Mouse (Mus musculus) mature B cell (primary cell): Measurements from ENCODE around the gene Ston2.

Experiments used
- in situ Hi-C: fragments of 300-500 bp; cut with MboI; formaldehyde crosslinking; loops from 2 replicates; pipeline ENCODE4 v1.14.3; 2019

The Ston2 gene

DNA sequence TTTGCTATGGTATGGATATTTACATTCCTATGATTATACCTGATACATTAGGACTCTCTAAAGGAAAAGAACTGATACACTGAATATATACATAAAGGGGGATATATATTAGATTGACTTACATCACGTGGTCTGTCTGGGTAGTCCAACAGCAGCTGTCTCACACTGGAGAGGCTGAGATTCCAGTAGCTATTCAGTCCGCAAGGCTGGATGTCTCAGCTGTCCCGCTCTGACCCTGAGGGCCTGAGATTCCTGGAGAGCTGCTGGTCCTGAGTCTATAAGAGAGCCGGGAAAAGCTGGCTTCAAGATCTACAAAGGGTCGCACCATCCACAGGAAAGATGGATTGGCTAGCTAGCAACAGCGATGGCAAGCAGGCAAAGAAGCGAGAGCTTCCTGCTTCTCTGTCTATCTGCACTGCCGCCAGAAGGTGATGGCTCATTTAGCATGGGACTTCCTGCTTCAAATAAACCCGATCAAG, at the start of gene Ston2:
Ston2 (minus strand) TSS at position 429 of the 479 bp plus-strand sequence.
- in situ Hi-C loops = loop anchor here (25.0 kb wide), 1 partner anchor 376 kb away; no protein-coding TSS in a partner anchor

DNA sequence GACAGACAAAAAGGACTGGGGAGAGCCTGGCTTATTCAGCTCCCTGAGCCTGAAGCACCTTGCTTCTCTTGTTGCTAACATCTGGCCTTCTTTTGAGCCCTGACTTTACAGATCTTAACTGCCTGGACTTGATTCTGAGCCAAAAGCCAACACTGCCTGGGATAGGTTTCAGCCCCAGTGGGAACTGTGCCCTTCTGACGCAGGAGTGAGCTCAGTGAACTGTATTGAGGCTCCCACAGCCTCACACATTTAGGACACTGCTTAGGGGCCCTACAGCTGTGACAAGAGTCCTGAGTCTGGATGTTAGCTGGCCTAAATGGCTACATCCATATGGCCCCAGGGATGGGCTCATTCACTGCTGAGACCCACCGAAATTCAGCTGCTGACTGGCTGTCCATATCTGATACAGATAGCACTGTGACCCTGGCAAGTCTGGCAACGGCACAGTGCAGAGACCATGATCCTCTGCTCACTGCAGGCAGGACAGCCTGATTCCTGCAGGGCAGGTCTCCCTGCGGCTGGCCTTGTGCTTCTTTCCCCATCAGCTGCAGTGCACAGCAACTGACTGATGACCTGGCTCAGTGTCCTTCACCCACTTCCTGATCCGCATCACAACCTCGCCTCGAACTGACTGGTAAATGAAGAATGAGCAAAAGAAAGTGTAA, 49.3 kb upstream of the Ston2 start:
- in situ Hi-C loops = no loop called here

DNA sequence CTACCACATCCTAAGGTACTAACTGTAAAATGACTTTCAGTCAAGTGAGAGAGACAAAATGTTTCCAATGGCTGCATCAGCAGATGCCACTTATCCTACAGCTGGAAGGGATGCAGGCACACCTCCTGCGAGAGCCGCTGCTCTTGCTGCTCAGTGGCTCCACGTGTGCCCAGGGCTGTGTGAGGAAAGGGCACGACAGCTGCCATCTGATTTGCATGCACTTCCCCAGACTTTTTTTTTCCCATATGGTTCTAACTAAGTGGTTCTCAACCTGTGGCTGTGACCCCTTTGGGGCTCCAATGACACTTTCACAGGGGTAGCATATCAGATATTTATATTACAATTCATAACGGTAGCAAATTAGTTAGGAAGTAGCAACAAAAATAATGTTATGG, 45.7 kb upstream of the Ston2 start:
- in situ Hi-C loops = no loop called here

DNA sequence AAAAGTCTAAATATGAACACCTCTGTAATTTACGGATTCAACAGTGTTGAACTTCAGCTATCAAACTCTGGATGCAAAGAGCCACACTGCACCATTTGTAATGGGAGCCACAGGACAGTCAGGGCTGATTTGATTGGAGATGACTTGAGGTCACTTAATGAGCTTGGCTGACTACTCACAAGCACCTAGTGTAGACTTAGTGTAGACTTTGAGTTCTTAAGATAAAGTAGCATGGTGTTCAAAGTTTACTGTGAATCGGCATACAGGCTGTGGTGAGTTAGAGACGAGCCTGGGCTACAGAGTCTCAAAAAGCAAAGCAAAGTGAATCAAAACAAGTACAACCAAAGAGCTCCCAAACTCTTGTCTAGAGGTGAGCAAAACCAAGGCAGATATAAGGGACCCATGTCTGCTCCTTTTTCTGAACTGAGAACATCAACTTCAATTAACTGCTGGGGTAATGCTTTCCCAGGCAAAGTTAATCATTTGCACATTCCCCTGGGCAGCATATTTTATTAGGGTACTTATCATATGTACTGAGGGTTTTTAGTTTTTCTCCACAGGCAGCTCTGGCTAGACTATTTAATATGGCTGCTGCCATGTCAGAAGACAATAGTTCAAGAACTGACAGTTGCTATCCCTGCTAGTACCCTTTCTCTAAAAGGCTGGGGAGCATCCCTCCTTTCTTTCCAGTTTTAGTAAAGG, 45.2 kb upstream of the Ston2 start:
- in situ Hi-C loops = no loop called here

DNA sequence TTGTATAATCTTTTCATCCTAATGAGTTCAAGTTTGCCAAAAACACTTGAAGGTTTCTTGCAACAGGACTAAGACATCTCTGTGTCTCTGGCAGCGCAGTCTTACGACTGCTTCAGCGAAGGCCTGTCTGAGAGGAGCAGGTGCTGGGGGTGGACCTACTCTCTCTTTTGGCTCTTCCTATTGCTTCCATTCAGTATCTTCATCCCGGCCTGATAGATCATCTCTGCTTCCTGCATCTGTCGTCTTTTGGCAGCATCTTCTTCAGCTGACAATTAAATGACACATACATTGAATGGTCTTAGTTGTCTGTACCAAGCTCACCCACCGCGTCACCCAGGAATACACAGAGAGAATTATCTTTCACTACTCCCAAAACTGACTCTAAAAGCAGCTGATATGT, 43.2 kb upstream of the Ston2 start:
- in situ Hi-C loops = no loop called here

DNA sequence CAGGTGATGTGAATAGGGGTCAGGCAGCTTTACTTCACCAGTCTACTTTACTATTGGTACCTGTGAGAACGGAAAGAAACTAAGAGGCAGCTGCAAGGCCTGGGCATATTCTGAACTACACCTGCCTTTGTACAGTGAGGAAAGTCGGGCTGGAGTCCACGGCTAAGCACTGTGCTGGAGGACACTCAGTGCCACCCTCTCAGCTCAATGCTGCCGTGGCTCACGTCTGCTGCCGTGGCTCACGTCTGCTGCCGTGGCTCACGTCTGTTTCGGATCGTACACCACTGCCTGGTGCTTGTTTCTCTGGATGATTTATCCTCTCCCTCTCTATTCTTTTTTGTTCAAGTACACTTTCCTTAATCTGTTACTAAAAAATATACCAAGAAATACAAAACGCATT, 32.3 kb upstream of the Ston2 start:
- in situ Hi-C loops = no loop called here

DNA sequence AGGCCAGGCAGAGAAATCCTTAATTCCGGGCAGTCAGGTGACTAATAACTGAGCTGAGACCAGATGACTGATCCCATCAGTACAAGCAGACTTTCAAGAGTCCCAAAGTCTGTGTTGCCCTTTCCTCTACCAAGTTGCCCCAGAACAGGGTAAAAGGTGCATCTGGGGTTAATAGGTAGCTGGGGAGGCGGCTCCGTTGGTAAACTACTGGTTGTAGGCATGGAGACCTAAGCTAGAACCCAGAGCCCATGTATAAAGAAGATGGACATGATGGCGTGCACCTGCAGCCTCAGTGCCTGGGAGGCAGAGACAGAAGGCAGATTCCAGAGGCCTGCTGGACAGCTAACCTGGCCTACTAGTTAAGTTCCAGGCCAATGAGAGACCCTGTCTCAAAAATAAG, 30.5 kb upstream of the Ston2 start:
- in situ Hi-C loops = no loop called here

DNA sequence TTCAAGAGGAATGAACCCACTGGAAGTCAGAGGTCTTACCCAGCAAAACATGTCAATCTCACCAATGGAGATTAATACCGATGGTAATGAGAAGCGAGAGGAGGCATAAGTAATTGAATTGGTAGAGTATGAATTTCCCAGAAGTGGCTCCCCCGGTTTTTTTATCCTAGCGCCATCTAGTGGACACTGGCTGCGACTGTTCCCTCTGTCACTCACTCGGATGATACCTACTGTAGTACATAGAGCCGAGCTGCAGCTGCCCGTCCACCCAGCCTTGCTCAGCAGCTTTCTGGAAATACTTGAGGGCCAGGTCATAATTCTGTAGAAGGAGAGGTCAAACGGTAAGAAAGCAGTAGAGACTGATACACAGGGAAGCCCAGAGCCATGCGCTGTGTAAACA, 27.8 kb upstream of the Ston2 start:
- in situ Hi-C loops = no loop called here

DNA sequence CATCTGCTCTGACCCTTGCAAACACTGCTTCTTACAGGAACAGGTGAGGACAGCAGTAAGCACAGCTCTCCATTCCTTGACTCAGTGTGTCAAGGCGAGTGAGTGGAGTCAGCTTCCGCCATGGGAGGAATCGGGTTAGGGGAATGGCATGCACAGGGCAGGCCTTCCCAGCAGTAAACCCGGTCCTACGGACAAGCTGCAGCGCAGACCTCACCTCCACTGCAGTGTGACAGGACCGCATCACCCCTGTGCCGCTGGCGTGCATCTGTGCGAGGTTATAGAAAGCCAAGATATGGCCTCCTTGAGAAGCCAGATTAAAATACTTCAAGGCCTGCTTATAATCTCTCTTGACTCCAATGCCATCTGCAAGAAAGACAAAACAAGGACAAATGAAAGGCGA, 27.4 kb upstream of the Ston2 start:
- in situ Hi-C loops = no loop called here

DNA sequence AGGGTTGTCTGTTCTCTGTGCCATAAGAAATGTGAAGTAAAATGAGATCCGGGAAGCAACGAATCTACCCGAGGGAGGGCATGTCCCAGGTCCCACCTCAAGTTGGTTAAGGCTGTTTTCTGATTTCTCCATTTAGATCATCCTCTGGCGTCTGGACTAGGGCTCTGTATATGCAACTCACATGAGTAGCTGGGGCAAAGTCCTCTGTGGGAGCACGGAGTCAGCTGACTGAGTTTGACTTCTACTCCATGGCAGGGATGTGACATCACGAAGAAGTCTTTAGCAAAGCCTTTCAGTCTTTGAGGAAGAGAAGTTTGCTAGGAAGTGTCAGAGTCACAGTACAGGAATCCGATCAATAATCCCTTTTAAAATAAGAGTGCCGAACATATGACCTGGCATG, 20.7 kb upstream of the Ston2 start:
- in situ Hi-C loops = no loop called here

DNA sequence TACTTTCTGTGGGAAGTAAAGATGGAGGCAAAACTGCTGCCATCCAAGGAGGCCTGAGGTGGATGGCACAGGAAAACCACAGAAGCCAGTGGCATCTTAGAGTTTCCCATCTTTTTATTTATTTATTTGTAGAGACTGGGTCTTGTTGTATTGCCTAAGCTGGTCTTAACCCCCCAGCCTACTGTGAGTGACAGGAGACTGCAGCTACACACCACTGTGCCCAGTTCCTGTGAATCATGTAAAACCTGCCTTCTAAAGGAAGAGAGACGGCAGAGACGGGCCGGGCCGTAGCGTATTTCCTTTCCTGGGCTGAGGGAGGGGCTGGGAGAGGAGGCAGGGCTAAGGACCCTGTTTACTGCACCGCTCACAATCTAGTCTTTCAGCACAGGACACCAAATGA, 19.6 kb upstream of the Ston2 start:
- in situ Hi-C loops = no loop called here

DNA sequence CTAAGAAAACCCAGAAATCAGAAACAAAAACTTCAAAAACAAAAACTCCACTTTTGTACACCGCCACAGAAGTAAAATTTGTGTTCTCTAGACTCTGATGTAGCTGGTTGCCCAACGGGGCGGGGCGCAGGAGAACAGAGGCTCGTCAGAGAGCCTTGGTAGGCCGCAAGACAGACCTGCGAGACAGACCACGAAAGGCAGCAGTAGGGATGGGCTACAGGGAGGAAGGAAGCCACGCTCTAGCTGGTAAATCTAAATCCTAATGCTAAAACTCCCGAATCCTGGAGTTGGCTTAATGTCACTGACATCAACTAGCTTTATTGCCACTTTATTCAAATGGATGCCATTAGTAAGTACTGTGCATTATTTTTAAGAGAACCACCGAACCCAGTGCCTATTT, 18.9 kb upstream of the Ston2 start:
- in situ Hi-C loops = no loop called here

DNA sequence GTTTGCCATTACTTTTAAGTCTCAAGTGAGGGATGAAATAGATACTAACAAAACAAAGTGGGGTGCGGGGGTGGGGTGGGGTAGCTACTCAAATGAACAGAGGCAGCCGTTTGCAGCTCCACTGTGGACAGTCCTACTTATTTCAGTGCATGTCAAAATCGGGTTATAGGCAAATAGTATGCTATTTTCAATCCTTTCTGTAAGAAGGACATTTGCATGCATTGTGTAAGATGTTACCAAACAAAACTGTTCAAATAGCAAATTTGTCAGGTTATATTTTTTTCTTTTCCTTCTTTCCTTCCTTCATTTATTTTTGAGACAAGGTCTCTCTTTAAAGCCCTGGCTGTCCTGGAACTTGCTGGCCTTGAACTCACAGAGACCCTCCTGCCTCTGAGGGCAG, 16.1 kb upstream of the Ston2 start:
- in situ Hi-C loops = no loop called here

DNA sequence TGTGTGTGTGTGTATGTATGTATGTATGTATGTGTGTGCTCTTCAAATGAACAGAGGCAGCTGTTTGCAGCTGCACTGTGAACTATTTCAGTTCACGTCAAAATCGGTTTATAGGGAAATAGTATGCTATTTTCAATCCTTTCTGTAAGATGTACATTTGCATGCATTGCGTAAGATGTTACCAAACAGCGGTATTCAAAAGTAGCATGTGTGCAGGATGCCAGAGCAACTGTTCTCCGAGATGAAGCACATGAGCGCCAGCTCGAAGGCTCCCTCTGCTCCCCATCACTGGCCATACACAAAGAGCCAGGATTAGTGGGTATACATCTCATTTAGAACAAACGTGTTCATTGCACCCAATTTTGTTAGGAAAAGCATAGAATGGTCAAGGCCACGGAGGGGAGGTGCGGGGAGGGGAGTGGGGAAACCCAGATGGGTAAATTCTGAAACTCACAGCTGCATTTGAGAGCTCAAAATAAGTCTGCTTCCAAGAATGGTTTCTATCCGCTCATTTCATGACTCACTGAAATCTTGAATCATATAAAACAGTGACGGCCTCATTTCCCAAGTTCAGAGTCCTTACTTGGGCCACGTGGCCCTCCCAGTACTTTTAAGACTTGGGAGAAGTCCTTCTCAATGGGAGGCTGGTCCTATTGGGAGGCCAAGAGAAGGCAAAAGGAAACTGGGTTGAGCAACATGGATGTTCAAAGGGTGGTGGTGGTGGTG, 15.2 kb upstream of the Ston2 start:
- in situ Hi-C loops = no loop called here

DNA sequence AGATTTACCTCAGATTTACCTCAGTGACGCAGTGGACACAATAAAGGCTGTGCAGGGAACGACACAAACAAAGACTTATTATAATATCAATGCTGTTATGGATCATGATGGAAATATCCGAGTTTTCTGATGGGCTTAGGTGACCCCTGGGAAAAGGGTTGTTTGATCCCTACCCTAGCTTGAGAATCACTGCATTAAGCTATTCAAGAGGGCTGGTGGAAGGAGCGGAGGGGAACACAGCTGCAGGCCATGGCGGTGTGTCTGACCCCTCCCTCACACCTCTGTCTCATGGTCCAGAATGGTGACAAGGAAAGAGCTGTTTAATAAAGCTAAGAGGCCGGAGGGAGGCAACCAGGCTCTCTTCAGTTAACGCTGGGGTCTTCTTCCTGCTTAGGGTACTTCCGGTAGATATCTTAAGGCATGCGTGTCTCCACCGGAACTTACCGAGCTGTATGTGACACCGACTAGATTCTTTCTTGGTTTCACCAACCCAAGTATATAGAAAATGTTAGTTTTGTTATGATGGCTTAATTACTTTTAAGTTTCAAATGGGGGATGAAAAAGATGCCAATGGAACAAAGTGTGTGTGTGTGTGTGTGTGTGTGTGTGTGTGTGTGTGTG, 14.5 kb upstream of the Ston2 start:
- in situ Hi-C loops = no loop called here

DNA sequence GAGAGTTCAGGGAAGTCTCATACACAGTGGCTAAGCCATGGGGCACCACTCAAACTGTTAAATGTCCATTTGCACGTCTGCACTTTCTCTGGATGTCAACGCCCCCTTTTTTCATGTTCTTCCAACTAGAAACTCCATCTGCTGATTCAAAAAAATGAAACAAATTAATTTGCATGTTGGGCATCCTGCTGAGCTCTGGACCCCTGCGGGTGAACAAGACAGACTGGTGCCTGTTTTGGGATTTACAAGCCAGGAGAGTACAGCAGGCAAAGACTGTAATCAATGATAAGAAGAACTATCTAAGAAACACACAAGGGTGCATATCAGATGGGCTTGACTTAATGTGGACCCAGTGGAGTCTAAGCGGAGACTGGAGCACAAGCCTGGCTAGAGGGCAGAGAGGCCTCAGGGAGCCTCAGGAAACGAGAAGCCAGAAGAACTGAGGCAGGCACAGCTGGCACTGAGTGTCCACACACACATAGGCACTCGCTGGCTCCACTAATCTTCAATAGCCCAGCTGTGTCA, 12.7 kb upstream of the Ston2 start:
- in situ Hi-C loops = no loop called here

DNA sequence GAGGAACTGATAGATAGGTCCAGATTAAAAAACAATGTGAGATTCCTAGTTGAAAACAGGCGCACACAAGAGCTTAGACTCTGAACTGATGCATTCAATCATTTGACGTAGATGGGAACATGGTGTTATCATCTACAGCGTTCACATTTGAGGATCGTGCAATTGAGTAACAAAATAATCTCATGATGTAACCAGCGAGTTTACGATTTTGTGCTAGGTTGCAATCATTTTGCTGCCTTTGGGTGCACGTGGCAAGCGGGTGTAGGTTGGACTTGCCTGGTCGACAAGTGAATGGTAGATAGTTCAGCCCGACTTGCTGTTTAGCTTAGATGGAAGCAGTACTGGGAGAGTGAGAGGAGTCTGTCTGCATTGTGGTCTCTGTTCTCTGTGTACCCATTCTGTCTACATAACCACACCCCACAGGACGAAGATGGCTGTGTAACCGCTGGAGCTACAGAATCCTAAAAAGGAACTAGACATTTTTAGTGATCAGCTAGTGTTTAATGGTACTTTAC, 11.7 kb upstream of the Ston2 start:
- in situ Hi-C loops = loop anchor here (10.0 to 25.0 kb wide), 2 partner anchors 175 to 388 kb away; no protein-coding TSS in a partner anchor

DNA sequence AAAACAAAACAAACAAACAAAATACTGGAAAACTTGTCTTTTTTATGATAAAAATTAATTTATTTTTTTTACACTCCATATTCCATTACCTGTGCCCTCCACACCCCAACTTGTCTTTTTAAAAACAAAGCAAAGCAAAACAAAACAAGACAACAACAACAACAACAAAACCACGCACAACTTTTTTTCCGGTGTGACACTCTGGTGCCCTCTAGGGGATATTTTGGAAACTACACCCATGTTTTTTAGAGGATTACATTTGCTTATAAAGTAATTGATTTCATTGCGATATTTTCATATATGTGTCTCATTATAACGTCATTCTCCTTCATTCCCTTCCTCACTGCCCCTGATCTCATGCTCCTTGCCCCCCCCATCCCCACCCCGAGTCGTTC, 11.2 kb upstream of the Ston2 start:
- in situ Hi-C loops = loop anchor here (10.0 to 25.0 kb wide), 2 partner anchors 175 to 387 kb away; no protein-coding TSS in a partner anchor

DNA sequence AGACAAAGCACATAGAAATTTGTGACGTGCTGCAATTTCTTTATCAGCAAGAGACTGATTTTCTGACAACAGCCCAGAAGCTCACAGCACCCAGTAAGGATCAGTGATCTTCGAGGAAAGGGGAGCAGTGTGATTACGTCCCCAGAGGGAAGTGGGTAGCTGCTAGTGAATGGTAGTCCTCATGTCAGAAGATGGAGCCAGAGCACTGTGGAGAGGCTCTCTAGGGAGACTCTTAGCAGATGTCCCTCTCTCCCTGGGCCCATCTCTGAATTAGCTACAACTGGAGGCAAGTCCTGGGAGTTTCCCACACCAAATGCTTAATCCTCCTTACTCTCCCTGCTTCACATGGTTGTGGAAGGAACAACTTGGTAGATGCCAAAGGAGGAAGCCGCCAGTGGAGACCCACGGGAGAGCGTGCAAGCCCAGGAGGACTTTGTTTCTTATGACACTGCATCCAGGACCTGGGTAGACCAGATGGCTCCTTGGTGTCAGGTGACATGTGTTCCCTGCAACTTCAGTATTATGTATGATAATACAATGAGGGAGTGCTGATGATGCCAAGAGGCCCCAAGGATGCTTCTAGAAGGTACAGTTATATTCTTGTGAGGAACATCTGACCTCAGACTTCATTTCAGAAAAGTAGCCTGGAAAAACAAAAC, 10.7 kb upstream of the Ston2 start:
- in situ Hi-C loops = loop anchor here (10.0 to 25.0 kb wide), 2 partner anchors 174 to 387 kb away; no protein-coding TSS in a partner anchor

DNA sequence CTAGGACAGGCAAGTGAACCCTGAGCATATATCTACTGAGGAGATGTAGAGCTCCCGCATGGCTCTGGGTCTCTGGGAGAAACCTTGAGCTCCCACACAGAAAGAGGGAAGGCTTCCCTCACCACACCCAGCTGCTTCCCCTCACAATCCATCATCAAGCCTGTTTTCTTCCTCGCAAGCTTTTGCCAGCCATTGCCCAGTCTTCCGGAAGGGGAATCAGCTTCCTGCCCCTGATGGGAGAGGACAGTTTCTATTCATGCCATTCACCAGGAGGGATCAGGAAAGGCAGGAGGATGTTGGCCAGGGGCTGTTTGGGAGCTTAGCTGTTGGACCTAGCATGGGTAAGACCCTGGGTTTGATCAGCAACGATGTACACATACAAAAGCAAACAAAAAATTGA, 8.6 kb upstream of the Ston2 start:
- in situ Hi-C loops = loop anchor here (10.0 to 25.0 kb wide), 2 partner anchors 172 to 384 kb away; no protein-coding TSS in a partner anchor

DNA sequence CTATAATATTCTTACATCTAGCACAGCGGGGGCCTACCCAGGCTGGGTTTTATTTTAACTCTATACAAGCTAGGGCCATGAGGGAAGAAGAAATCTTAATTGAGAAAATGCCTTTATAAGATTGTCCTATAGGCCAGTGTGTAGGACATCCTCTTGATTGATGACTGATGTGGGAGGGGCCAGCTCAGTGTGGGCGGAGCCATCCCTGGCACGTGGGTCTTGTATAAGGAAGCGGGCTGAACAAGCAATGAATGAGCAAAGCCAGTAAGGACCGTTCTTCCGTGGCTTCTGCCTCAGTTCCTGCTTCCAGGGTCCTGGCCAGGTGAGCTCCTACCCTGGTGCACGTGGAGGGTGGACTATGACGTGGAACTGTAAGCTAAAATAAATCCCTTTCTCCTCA, 5.1 kb upstream of the Ston2 start:
- in situ Hi-C loops = loop anchor here (10.0 to 25.0 kb wide), 2 partner anchors 168 to 381 kb away; no protein-coding TSS in a partner anchor
